Mouse (Mus musculus) embryonic fibroblast, embryonic 13.5 days (primary cell): ENCODE measurements around the gene Dnajb11. TPM values are rescaled to one million over a fixed set of nuclear protein-coding genes. Genes with fewer than 3 reads are reported as not detected.

ENCODE experiments used
- H3K27ac ChIP-seq: 2 replicates; pipeline ENCODE4 v1.5.1; 2012; ENCODE audit warnings: low read length, control low read depth, inconsistent platforms; ENCODE audit not compliant: insufficient read depth
- H3K4me1 ChIP-seq: 2 replicates; pipeline ENCODE4 v1.6.1; 2011; ENCODE audit warnings: low read length; ENCODE audit not compliant: control insufficient read depth, insufficient read depth
- H3K4me3 ChIP-seq: 2 replicates; pipeline ENCODE4 v1.5.1; 2011; ENCODE audit warnings: mild to moderate bottlenecking, control low read depth, low read length; ENCODE audit not compliant: insufficient read depth
- CTCF ChIP-seq: IDR thresholded peaks from 2 replicates; pipeline ENCODE4 v1.5.1; 2011; ENCODE audit warnings: mild to moderate bottlenecking, control low read depth, low read length, moderate library complexity, borderline replicate concordance; ENCODE audit not compliant: insufficient read depth
- POLR2A ChIP-seq: IDR thresholded peaks from 2 replicates; pipeline ENCODE4 v1.6.1; 2011; ENCODE audit warnings: low read depth, mild to moderate bottlenecking, control low read depth, low read length, moderate library complexity
- polyA plus RNA-seq: library from polyadenylated mRNA; stranded (reverse); fragments of >200 nt; gene quantifications from 2 replicates; pipeline ENCODE4 v1.2.4, GENCODE M21; 2011; ENCODE audit warnings: low read depth; ENCODE audit not compliant: missing spikeins, insufficient read length

The Dnajb11 gene
- polyA plus RNA-seq, 1 experiment = 101 TPM

DNA sequence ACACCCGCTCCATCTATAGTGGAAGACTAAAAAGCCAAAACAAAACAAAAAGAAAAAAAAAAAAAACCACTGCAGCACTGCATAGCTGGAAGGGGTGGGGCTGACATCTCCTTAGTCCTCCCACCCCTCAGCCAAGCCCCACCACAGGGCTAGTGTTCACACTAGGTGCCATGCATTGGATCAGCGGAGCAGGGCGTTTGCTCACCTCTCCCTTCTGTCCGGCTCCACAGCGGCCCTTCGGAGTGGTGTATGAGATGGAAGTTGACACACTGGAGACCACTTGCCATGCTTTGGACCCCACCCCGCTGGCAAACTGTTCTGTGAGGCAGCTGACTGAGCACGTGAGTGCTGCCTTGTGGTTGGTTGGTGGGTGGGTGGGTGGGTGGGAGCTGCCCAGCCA lies 36.5 kb downstream of the Dnajb11 start:
- TF ChIP-seq POLR2A (no peak), CTCF (no peak)
- Histone ChIP-seq H3K27ac (no peak overlapping the region), H3K4me3 (no peak overlapping the region), H3K4me1 (no peaks in the 10 kb centered on the region)

DNA sequence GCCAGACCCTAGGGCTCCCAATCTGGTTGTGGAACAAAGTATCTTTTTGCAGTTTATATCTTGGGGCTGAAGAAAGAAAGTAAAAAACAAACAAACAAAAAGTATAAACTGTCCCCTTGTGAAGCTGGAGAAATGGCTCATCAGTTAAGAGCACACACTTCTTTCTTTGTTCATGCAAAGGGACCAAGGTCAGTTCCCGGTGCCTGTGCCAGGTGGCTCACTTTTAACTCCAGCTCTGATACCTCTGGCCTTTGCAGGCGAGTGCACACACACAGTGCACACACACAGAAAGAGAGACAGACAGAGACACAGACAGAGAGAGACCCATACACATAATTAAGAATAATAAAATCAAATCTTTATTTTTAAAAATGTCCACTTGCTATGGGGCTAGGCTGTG lies 39.0 kb downstream of the Dnajb11 start:
- no peak overlapping the region for H3K4me3 ChIP-seq
- H3K4me1 ChIP-seq = no peaks in the 10 kb centered on the region
- no peak for TF ChIP-seq CTCF
- no peak for TF ChIP-seq POLR2A
- H3K27ac ChIP-seq = no peak overlapping the region

DNA sequence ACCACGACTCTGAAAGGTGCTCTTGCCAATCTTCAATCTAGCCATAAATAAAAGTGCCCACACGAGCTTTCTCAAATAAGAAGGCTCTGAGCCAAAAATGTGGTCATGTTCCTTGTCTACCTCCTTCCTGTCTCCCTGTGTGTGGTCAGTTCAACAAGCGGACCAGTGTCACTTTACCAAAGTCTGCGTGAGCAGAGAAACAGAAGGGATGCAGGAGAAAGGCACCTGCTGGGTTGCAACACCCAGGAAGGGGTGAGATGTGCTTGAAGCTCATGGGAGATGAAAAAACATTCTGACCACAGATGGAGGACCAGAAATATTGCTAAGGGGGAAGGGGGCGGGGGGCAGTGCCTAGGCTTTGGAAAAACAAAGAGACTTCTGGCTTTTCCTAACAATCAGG lies 41.7 kb downstream of the Dnajb11 start:
- no peak overlapping the region for H3K4me3 ChIP-seq
- no peaks in the 10 kb centered on the region for H3K4me1 ChIP-seq
- no peak for TF ChIP-seq CTCF
- TF ChIP-seq POLR2A = no peak
- no peak overlapping the region for H3K27ac ChIP-seq

DNA sequence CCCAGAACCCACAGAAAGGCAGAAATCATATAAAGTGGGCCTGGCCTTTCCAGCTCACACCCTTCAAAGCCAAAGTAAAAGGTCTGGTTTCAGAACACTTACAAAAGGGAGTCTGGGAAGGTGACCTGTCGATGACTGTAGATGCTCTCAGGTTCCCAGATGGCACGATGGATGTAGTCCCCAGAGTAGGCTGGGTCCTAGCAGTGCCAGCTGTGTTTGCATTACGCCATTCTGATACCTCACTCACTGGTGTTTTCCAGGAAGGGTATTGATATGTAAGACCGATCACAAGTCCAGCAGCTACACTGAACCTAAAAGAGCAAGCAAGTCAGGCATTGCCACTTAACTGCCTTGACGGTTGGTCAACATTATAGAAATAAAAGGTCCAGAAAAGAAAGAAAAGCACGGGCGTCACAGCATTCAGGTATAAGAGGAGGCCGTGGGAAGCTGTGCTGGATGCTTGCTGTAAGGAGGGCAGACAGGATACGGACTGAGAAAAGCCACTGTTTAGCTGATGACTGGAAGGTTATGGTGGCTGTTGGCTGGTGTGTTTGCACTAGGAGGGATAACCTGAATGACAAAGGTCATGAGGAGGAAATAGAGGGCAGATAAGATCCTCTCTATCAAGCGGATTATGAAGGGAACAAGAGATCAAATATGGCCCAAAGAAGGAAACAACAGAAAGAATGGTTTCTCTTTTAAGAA lies 42.4 kb downstream of the Dnajb11 start:
- Histone ChIP-seq H3K27ac (no peak overlapping the region), H3K4me3 (no peak overlapping the region), H3K4me1 (no peaks in the 10 kb centered on the region)
- TF ChIP-seq POLR2A = no peak
- TF ChIP-seq CTCF = no peak

DNA sequence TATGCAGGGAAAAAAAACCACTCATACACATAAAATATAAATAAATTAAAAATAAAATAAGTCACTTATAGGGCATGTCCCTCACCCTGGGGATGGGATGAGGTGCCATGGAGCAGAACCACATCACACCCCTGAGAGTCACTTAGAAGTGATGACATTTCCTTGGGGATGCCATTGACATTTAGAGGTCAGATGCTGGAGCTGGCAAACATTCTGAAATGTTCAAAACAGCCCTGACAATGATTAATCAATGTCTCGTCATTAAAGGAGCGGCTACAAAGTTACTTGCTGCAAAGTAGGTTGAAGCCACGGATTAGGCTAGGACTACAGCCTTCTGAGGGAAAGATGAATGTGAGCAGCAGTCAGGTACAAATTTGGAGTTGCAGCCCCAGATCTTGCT lies 43.7 kb downstream of the Dnajb11 start:
- no peak overlapping the region for H3K4me3 ChIP-seq
- H3K27ac ChIP-seq = no peak overlapping the region
- no peaks in the 10 kb centered on the region for H3K4me1 ChIP-seq
- TF ChIP-seq POLR2A (no peak), CTCF (no peak)

DNA sequence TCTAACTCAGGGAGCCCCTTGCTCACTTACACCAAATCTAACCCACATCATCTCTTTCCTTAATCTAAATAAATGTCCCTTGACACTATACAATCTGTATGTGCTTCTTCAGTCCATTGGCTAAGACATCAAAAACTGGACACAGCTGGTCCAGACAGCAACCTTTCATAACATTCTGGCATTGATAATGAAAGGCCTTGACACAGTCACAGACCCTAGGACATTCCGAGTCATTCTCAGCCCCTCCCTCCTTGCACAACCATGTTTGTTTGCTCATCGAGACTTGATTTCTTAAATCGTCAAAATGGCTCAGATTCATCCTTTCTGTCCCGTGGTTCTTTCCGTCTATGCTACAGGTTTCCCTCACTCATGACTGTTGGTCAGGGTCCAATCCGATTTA lies 51.6 kb downstream of the Dnajb11 start:
- H3K27ac ChIP-seq = no peak overlapping the region
- TF ChIP-seq POLR2A = no peak
- peaks cover 3% of the 10 kb centered on the region for H3K4me1 ChIP-seq
- H3K4me3 ChIP-seq = no peak overlapping the region

DNA sequence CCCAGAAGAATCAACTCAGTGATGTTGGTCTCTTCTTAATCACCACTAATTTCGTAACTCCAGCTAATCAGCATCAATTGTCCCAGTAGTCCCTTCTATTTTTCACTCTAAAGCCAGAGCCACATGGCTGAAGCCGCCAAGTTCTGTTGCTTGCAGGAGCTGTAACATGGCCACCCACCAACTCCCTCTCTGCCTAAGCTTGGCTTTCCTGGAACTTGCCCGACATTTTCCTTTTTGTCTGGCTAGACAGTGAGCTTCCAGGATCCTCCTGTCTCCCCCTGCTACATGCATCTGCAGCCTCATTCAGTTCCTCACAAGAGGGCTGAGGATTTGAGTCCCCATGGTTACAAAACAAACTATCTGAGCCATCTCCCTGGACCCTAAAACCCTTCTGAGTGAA lies 54.3 kb downstream of the Dnajb11 start:
- H3K4me3 ChIP-seq = no peak overlapping the region
- no peak overlapping the region for H3K27ac ChIP-seq
- peaks cover 3% of the 10 kb centered on the region for H3K4me1 ChIP-seq
- TF ChIP-seq CTCF (no peak), POLR2A (no peak)

DNA sequence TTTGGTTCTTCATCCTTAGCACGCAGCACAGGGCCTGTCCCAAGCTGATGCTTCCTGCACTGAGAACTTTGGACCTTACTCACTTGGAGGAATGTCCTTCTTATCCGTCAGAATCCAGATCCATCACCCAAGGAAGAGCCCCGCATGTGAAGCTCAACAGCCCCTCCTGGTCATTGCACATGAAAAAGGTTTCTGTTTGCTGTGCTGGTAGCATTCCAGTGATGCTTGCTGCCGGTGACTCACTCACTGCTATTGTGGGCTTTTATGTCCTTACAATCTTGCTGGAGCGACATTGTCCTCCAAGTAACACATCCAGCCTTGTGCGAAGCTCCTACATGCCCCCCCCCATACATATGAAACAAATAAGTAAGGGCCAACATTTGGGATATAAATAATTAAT lies 55.2 kb downstream of the Dnajb11 start:
- Histone ChIP-seq H3K27ac (no peak overlapping the region), H3K4me3 (no peak overlapping the region), H3K4me1 (peaks cover 3% of the 10 kb centered on the region)
- TF ChIP-seq CTCF (no peak), POLR2A (no peak)

DNA sequence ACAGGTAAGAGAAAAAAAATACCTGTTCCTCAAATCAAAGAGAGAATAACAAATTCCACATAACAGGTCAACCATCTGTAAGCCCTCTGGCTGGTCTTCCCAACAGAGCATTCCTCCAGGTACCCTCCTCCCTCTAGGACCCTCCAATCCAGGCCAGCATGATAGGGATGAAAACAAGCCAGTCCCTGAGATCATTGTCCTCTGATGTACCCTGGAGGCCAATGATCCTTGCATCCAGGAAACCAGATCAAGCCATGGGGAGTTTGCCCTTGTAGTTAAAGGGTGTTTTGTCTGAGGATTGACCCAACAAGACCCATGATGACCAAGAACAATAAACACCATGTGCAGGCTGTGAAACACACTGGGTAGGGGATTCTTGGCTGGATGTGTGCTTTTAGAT lies 56.6 kb downstream of the Dnajb11 start:
- Histone ChIP-seq H3K4me1 (peaks cover 3% of the 10 kb centered on the region), H3K27ac (no peak overlapping the region), H3K4me3 (no peak overlapping the region)
- TF ChIP-seq CTCF (no peak), POLR2A (no peak)

DNA sequence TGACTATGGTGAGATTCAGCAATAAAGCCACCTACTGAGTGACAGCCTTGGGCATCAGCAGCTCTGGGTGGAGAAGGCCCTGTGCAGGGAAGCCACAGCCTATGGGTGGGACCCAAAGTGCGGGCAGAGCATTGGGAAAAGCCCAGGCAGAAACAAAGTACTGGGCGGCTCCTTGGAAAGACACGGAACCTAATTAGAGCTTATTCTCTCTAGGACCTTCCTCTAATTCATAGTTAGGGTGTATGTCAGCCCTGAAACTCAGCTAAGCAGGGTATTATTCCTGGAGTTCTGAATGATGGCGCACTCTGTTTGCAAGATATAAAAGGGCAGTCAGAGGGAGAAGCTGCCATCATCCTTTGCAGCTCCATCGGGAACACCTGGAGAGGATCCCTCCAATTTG lies 60.4 kb downstream of the Dnajb11 start, which contains the start of gene Fetub:
TSS of gene Fetub (plus strand) at position 301 of the 400 bp plus-strand sequence.
- Histone ChIP-seq H3K4me3 (no peak within 1 kb of the TSS), H3K4me1 (no peaks in the 10 kb centered on the region; the same call in 1 of the 2 replicates), H3K27ac (no peak within 1 kb of the TSS)
- TF ChIP-seq POLR2A (no peak), CTCF (no peak)
